Mouse (Mus musculus): Measurements from ENCODE around the gene Six2. TPM values are rescaled to one million over a fixed set of nuclear protein-coding genes. Genes with fewer than 3 reads are reported as not detected.

The Six2 gene
- polyA plus RNA-seq, 1 experiment = 0.21 TPM

GRCm38 (mm10) chr17:85661521-85661920, 26.6 kb downstream of the Six2 start:
- DNase-seq (ENCODE audit: low spot score) = no peak

GRCm38 (mm10) chr17:85660016-85660415, 28.1 kb downstream of the Six2 start:
- no peak for DNase-seq (ENCODE audit: low spot score)

- DNase-seq (ENCODE audit: low spot score) = no peak
These were observed 42.1 kb downstream of the Six2 start for GRCm38 (mm10) chr17:85645718-85646665.

- DNase-seq (ENCODE audit: low spot score) = no peak
These were observed 42.8 kb downstream of the Six2 start for GRCm38 (mm10) chr17:85645312-85645711.

GRCm38 (mm10) chr17:85637876-85638275, 50.2 kb downstream of the Six2 start:
- no peak for DNase-seq (ENCODE audit: low spot score)

Other genes with a start within 250 kb of the Six2 start
- not detected in 2 replicates for gene Six3, start 74.7 kb downstream of the Six2 start, polyA plus RNA-seq (2012; rRNA removed)